Mouse (Mus musculus) B cell, adult 2 months (primary cell): ENCODE results near the gene 4930562C15Rik.
A peak's percentile ranks its signal among the peaks of the same experiment; 100 is the strongest.

Experiments used
- DNase-seq, 2 experiments: peaks; one replicate each; pipeline ENCODE4 v3.0.0; 2022

Gene 4930562C15Rik

GRCm38 (mm10) chr16:4894201-4894908, 59.1 kb downstream of the 4930562C15Rik start:
- DNase-seq, result no peak

GRCm38 (mm10) chr16:4896249-4897027, 61.2 kb downstream of the 4930562C15Rik start:
- no peak for DNase-seq

- DNase-seq, result no peak
Observed at GRCm38 (mm10) chr16:4897146-4897730, 62.0 kb downstream of the 4930562C15Rik start.

- peak; percentile 82 to 86 for DNase-seq
Observed at GRCm38 (mm10) chr16:4898881-4899280, 63.7 kb downstream of the 4930562C15Rik start.

- DNase-seq, result no peak
Observed at GRCm38 (mm10) chr16:4899711-4900110, 64.5 kb downstream of the 4930562C15Rik start.

GRCm38 (mm10) chr16:4901167-4901566, 66.0 kb downstream of the 4930562C15Rik start:
- no peak for DNase-seq

- no peak for DNase-seq
Observed at GRCm38 (mm10) chr16:4902390-4902789, 67.2 kb downstream of the 4930562C15Rik start.

- DNase-seq, result no peak
Observed at GRCm38 (mm10) chr16:4903491-4904102, 68.4 kb downstream of the 4930562C15Rik start.

- no peak for DNase-seq
Observed at GRCm38 (mm10) chr16:4904878-4905277, 69.7 kb downstream of the 4930562C15Rik start.

- DNase-seq, result no peak
Observed at GRCm38 (mm10) chr16:4905591-4905990, 70.4 kb downstream of the 4930562C15Rik start.

- no peak for DNase-seq
Observed at GRCm38 (mm10) chr16:4906559-4906958, 71.3 kb downstream of the 4930562C15Rik start.

GRCm38 (mm10) chr16:4907386-4907785, 72.2 kb downstream of the 4930562C15Rik start:
- DNase-seq, result no peak

- DNase-seq, result peak; percentile 75 to 79
Observed at GRCm38 (mm10) chr16:4907972-4908371, 72.8 kb downstream of the 4930562C15Rik start.

- peak; percentile 56 to 59 for DNase-seq
Observed at GRCm38 (mm10) chr16:4909745-4910144, 74.5 kb downstream of the 4930562C15Rik start.

GRCm38 (mm10) chr16:4910758-4911157, 75.5 kb downstream of the 4930562C15Rik start:
- DNase-seq, result no peak

- DNase-seq, result peak in 1 of 2 experiments; percentile 25
Observed at GRCm38 (mm10) chr16:4912074-4912648, 76.9 kb downstream of the 4930562C15Rik start.

- DNase-seq, result peak; percentile 42 to 52
Observed at GRCm38 (mm10) chr16:4912907-4913782, 77.9 kb downstream of the 4930562C15Rik start.

GRCm38 (mm10) chr16:4913783-4914735, 78.8 kb downstream of the 4930562C15Rik start:
- DNase-seq, result peak; percentile 91 to 93

- no peak for DNase-seq
Observed at GRCm38 (mm10) chr16:4915931-4916330, 80.7 kb downstream of the 4930562C15Rik start.

GRCm38 (mm10) chr16:4916608-4917007, 81.4 kb downstream of the 4930562C15Rik start:
- DNase-seq, result no peak
